19 mouse cellular contexts compared by ENCODE assay signal in genomic region chr13:79393938-79394337, GRCm38 (mm10).
DNase-seq lines count a peak whose midpoint lies in the region; ATAC-seq lines count a peak whose summit lies in the region.
"Had no signal": no experiment of that assay in that cellular context is flagged by ENCODE, and none has a peak within 500 bp of the region (broad histone marks: within the 10 kb centered on the region; RNA-seq: fewer than 3 reads in every experiment).

No protein-coding gene starts in this region.

- H3K27ac ChIP-seq in embryonic facial prominence, embryonic 14.5 days (replicated peaks; ENCODE audit: low read depth, low read length) = no peak overlapping the region
- H3K27ac ChIP-seq in embryonic facial prominence, embryonic 10.5 days (replicated peaks) = no peak overlapping the region
- no peak overlapping the region for H3K27ac ChIP-seq in midbrain, embryonic 14.5 days (replicated peaks; ENCODE audit: low read depth, low read length)
- no peak overlapping the region for H3K27ac ChIP-seq in midbrain, embryonic 16.5 days (ENCODE audit: low read length)
- no peak overlapping the region for H3K27ac ChIP-seq in forebrain, embryonic 13.5 days
- H3K27ac ChIP-seq: kidney, postnatal 0 days; liver, embryonic 14.5 days had no signal

- no peaks in the 10 kb centered on the region for H3K9me3 ChIP-seq in embryonic facial prominence, embryonic 14.5 days (ENCODE audit: control insufficient read depth, low read length)
- H3K9me3 ChIP-seq in embryonic facial prominence, embryonic 10.5 days = no peaks in the 10 kb centered on the region
- no peaks in the 10 kb centered on the region; the same call in 1 of the 2 replicates for H3K9me3 ChIP-seq in midbrain, embryonic 14.5 days (ENCODE audit: control insufficient read depth, low read length)
- H3K9me3 ChIP-seq in midbrain, embryonic 16.5 days (replicated peaks; ENCODE audit: control insufficient read depth, low read length, poor library complexity, severe bottlenecking) = no peaks in the 10 kb centered on the region
- H3K9me3 ChIP-seq in forebrain, embryonic 13.5 days (replicated peaks) = no peaks in the 10 kb centered on the region

- H3K9ac ChIP-seq in embryonic facial prominence, embryonic 14.5 days (ENCODE audit: low read depth, low read length) = no peak overlapping the region
- no peak overlapping the region for H3K9ac ChIP-seq in midbrain, embryonic 14.5 days (replicated peaks; ENCODE audit: low read length)
- H3K9ac ChIP-seq in midbrain, embryonic 16.5 days (ENCODE audit: low read depth, low read length) = no peak overlapping the region
- no peak overlapping the region for H3K9ac ChIP-seq in forebrain, embryonic 13.5 days
- H3K9ac ChIP-seq: liver, embryonic 14.5 days had no signal

- no peak overlapping the region for H3K4me2 ChIP-seq in embryonic facial prominence, embryonic 14.5 days (ENCODE audit: low read depth, low read length)
- H3K4me2 ChIP-seq in midbrain, embryonic 14.5 days (ENCODE audit: low read length) = no peak overlapping the region
- no peak overlapping the region for H3K4me2 ChIP-seq in midbrain, embryonic 16.5 days (ENCODE audit: low read length)
- H3K4me2 ChIP-seq in forebrain, embryonic 13.5 days = no peak overlapping the region

- WGBS in embryonic facial prominence, embryonic 14.5 days = 68% methylated on average over 3 of the region's 3 CpGs
- 67% methylated on average over 3 of the region's 3 CpGs for WGBS in embryonic facial prominence, embryonic 10.5 days
- WGBS in midbrain, embryonic 14.5 days = 68% methylated on average over 3 of the region's 3 CpGs
- WGBS in midbrain, embryonic 16.5 days = 54% methylated on average over 3 of the region's 3 CpGs
- 9% methylated on average over 3 of the region's 3 CpGs for WGBS in forebrain, embryonic 13.5 days

- ATAC-seq in embryonic facial prominence, embryonic 14.5 days (ENCODE audit: low read depth) = peak; percentile 60; the same call in 1 of the 2 replicates
- no peak for ATAC-seq in midbrain, embryonic 14.5 days (ENCODE audit: low FRiP score, low TSS enrichment)
- ATAC-seq in midbrain, embryonic 16.5 days = no peak
- ATAC-seq in forebrain, embryonic 13.5 days = peak; percentile 94
- ATAC-seq: Patski had no signal

- DNase-seq in embryonic facial prominence, embryonic 14.5 days (ENCODE audit: low spot score) = peak; percentile 64
- DNase-seq in embryonic facial prominence, embryonic 10.5 days (ENCODE audit: low spot score) = no peak
- peak; percentile 3 for DNase-seq in midbrain, embryonic 14.5 days
- DNase-seq in thymus, postnatal 25 days = no peak
- no peak for DNase-seq in kidney, postnatal 25 days
- DNase-seq in heart, postnatal 10 days = no peak
- DNase-seq: adrenal gland, adult 8-10 months; cerebellum, postnatal 14 days; gastrocnemius, postnatal 14 days; heart, adult 18-20 months; heart, postnatal 4 days; kidney, adult 18-20 months; thymus, adult 2 months had no signal

- no peaks in the 10 kb centered on the region for H3K4me1 ChIP-seq in embryonic facial prominence, embryonic 14.5 days (ENCODE audit: control insufficient read depth, insufficient read depth, low read length)
- H3K4me1 ChIP-seq in embryonic facial prominence, embryonic 10.5 days = no peaks in the 10 kb centered on the region
- H3K4me1 ChIP-seq in midbrain, embryonic 14.5 days (ENCODE audit: control insufficient read depth, insufficient read depth, low read length) = no peaks in the 10 kb centered on the region
- H3K4me1 ChIP-seq in midbrain, embryonic 16.5 days (ENCODE audit: control insufficient read depth, insufficient read depth, low read length) = no peaks in the 10 kb centered on the region
- H3K4me1 ChIP-seq in forebrain, embryonic 13.5 days = peaks cover 14% of the 10 kb centered on the region

- H3K27me3 ChIP-seq in embryonic facial prominence, embryonic 14.5 days (replicated peaks; ENCODE audit: control insufficient read depth, insufficient read depth, low read length) = no peaks in the 10 kb centered on the region
- no peaks in the 10 kb centered on the region for H3K27me3 ChIP-seq in embryonic facial prominence, embryonic 10.5 days (replicated peaks; ENCODE audit: low read depth, poor library complexity, severe bottlenecking)
- H3K27me3 ChIP-seq in midbrain, embryonic 14.5 days (ENCODE audit: control insufficient read depth, insufficient read depth, low read length) = no peaks in the 10 kb centered on the region
- H3K27me3 ChIP-seq in midbrain, embryonic 16.5 days (ENCODE audit: control insufficient read depth, insufficient read depth, low read depth, low read length) = no peaks in the 10 kb centered on the region
- H3K27me3 ChIP-seq in forebrain, embryonic 13.5 days = no peaks in the 10 kb centered on the region
- H3K27me3 ChIP-seq: Patski had no signal

- H3K36me3 ChIP-seq in embryonic facial prominence, embryonic 14.5 days (ENCODE audit: control insufficient read depth, insufficient read depth, low read length) = no peaks in the 10 kb centered on the region
- H3K36me3 ChIP-seq in embryonic facial prominence, embryonic 10.5 days (replicated peaks) = no peaks in the 10 kb centered on the region
- H3K36me3 ChIP-seq in midbrain, embryonic 14.5 days (ENCODE audit: control insufficient read depth, insufficient read depth, low read length) = no peaks in the 10 kb centered on the region
- no peaks in the 10 kb centered on the region for H3K36me3 ChIP-seq in midbrain, embryonic 16.5 days (ENCODE audit: control insufficient read depth, insufficient read depth, low read length)
- no peaks in the 10 kb centered on the region for H3K36me3 ChIP-seq in forebrain, embryonic 13.5 days (ENCODE audit: poor library complexity, severe bottlenecking)

- H3K4me3 ChIP-seq in embryonic facial prominence, embryonic 14.5 days (ENCODE audit: low read depth, low read length) = no peak overlapping the region
- no peak overlapping the region for H3K4me3 ChIP-seq in embryonic facial prominence, embryonic 10.5 days
- H3K4me3 ChIP-seq in midbrain, embryonic 14.5 days (replicated peaks; ENCODE audit: low read depth, low read length) = no peak overlapping the region
- H3K4me3 ChIP-seq in midbrain, embryonic 16.5 days (ENCODE audit: low read depth, low read length) = no peak overlapping the region
- no peak overlapping the region for H3K4me3 ChIP-seq in forebrain, embryonic 13.5 days
- H3K4me3 ChIP-seq: erythroblast, embryonic 14.5 days had no signal

- intact Hi-C loops in heart, postnatal 10 days (cut with DNase I) = no loop called here

Comparison
In these comparisons a context has a peak if more than half of its experiments do, and no peak if none do; other contexts are left out.
1. DNase-seq: peak in embryonic facial prominence, embryonic 14.5 days (single experiment) and midbrain, embryonic 14.5 days (single experiment); none in embryonic facial prominence, embryonic 10.5 days (single experiment), thymus, postnatal 25 days (single experiment), kidney, postnatal 25 days (0 of 2) and heart, postnatal 10 days (0 of 2).
2. ATAC-seq: peak in embryonic facial prominence, embryonic 14.5 days (single experiment) and forebrain, embryonic 13.5 days (single experiment); none in midbrain, embryonic 14.5 days (single experiment) and midbrain, embryonic 16.5 days (single experiment).